Mouse (Mus musculus): ENCODE results near the gene Hivep2. TPM values are rescaled to one million over a fixed set of nuclear protein-coding genes. Genes with fewer than 3 reads are reported as not detected.

Gene Hivep2
- total RNA-seq, 2 experiments from 2014 or later: 20.8 to 32.4 TPM

DNA sequence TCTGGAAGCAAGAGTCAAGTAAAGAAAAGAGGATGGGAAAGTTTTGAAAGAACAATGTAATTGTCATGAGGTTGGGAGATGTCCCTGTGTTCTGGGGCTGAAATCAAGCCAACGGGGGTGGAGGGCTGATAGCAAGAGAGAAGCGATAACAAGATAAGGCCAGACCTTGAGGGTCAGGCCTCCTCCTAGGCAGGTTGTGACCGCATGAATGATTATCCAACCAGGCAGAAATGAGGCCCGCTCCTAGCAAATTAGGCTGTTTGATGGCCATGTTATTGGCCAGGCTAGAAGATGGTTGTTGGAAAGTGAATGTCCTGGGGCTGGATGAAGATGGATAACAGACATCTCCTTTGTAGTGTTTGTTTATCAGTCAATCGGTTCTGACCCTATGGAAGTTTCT is 5.4 kb downstream of the Hivep2 start:
- no peak for DNase-seq

DNA sequence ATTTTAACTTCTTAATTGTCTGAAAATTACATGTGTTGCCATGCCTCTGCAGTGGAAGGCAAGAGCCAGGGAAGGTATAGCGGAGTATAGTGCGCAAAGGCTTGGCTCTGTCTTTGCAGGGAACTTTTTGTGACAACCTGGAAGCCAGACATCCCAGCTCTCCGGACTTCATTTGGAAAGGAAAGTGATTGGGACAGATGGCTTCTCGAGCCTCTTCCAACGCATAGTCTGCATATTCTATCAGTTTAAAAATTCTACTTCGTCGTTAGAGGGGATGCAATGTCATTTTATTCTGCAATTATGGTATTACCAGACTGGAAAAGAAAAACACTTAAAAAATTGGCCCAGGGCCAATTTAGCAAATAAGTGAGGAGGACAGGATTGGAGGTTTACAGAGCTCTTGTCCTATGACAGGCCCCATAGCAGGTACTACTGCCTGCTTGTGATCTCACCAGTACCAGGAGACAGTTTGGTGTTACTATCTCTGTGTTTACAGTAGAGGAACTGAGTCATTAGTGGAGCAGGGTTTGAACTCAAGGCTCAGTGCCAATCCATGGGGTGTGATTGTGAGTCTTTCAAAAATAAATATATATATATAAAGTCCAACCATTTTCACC is 7.8 kb downstream of the Hivep2 start:
- no peak for DNase-seq

DNA sequence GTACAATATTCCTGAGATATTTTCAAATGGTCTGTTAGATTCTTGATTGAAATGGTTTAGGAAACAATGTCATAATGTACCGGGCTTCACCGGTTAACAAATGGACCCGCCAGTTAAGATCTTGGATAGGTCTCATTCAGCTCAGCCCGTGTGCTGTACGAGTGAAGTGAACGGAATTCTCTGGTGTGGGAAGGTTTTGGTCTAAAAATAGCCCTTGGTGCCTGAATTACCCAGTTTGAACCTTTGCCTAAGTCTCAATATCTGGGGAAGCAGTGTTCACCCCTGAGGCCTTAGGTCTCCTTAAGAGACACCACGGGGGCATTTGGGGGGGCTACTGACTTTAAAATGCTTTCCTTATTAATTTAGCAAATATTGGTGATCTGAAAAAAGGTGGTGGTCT is 8.6 kb downstream of the Hivep2 start:
- DNase-seq: no peak

DNA sequence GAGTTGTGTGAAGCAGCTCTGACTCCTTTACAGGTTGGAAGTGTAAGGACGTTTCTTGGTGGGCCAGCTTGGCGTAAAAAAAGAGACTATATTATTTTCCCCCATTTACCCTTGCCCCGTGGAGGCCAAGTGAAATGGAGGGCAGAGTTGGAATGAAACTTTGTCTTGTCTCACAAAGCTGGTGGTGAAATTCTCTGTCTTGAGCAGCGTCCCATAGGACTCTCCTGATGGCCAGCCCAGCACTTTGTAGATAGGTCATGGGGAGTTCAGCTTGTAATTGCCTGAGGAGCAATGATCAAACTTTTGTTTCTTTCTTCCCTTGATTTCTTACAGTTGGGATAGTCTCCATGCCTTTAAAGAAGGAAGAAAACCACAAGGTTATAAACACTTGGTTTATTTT is 10.0 kb downstream of the Hivep2 start:
- DNase-seq: no peak

DNA sequence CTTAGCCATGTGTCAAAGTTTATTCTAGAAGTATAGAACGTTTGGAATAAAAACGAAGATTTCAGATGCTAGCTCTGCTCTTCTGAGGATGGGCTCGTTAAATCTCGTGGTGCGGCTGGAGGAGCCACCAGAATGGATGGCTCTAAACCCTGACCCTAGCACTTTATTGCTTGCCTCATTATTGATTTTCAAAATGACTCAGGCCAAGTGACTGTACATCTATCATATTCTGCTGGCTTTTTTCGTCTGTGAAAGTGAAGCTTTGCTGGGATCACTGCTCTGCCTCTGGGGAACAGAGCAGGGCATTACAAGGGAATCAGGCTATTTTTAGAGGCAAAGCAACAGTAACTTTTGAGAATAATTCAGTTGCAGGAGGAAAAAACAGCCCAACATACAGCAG is 10.4 kb downstream of the Hivep2 start:
- DNase-seq: no peak

DNA sequence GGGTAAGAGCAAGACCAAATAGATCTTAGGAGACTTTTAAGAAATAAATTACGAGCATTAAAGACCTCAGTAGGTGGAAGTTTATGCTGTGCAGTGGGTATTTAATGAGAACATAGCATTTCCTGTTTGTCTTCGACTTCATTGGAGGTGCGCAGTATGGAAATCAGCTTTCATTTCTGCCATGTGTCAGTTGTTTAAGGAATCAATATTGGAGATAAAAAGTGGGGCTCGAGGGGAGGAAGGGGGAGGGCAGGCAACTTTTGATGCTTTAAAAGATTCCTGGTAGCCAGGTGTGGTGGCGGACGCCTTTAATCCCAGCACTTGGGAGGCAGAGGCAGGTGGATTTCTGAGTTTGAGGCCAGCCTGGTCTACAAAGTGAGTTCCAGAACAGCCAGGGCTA is 16.4 kb downstream of the Hivep2 start:
- no peak for DNase-seq

DNA sequence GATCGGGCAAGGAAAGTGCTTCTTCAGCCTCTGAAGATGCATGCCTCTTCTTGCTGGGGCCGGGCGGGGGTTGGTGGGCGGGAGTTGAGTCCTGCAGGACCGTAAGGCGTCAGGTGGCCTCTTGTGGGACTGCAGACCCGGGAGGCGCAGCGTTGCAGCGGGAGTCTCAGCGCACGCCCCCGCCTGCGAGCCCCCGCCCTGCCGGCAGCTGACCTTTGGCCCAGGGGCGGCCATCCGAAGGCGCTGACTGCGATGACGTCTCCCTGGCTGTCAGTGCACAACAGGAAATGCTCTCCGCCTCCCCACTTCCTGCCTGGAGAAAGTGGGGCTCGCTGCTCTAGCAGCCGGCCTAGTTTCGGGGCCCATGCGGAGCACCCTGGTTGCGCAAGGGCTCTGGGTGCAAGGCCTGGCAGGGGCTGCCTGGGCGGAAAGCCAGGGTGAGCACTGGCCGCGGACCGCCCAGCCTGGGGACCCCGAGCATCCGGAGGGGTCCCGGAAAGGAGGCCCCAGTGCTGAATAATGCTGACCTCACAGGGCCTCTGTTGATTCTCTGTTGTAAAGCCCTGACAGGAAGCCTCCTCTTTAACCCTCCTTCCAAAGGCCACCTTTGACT is 17.0 kb downstream of the Hivep2 start:
- DNase-seq: peak; percentile 86

DNA sequence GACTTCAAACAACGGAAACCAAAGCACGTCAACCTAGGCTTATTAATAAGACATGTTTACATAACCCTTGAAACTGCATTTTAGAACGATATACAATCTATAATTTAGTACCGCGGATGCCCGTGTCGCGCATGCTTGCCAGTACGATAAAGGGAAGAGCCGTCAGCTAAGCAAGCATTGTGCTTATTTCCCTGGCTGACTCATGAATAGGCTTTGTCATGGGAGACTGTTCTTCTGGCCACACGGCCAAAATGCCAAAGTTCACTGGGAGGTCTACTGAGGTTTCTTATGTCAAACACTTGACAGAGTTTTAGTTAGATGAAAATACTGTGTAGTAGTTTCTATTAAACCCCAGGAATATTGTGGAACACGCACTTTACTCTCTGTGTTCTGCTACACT is 17.8 kb downstream of the Hivep2 start:
- peak; percentile 60 for DNase-seq

DNA sequence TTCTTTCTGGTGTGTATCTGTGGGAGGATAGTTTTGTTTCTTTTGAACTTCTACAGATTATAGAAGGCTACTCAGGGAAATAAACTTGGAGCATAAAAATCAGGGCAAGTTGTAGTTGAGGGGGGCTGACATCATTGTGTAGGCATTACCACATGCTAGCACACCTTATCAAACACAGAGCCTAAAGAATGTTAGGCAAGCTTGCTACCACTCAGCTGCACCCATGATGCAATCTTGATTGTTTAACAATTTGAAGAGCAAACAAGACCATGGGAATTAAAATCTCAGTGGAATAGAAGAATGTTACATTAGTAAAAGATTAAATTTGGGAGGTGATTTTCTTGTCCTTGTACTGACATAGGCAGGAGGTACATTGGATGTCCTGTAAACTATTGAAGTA is 18.4 kb downstream of the Hivep2 start:
- no peak for DNase-seq

DNA sequence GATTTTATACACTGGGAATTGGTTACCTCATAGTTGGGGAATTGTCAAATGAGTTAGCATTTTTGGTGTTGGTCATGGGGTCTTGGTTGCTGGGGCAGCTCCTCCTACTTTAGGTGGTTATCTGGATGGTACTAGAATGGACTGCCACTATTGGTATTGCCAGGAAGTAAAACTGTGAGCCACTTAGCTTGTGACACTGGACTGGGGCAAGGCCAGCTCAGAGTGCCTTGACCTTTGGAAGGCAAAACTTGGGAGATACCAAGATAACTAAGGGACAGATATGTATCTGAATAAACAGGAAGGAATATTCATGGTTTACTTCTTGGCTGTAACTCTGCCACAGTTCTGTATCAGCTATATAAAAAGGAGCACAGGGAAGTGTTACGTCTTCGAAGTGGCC is 20.7 kb downstream of the Hivep2 start:
- peak; percentile 42 for DNase-seq

DNA sequence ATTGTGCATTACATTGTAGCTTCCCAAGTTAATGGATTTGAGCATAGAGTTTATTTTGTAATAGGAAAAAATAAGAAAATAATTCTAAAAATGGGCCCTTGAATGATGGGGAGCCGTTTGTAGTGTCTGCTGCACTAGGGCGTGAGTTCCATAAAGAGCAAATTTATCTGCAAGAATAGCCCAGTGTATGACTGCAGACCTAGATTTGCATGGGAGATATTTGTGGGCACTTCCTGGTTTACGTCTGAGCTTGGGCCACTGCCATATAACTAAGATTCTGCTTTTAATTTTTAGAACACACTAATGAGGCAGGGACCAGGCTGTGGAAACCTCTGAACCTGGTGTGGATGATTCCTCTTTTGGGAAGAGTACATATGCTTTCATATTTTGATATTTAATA is 21.5 kb downstream of the Hivep2 start:
- DNase-seq: no peak

DNA sequence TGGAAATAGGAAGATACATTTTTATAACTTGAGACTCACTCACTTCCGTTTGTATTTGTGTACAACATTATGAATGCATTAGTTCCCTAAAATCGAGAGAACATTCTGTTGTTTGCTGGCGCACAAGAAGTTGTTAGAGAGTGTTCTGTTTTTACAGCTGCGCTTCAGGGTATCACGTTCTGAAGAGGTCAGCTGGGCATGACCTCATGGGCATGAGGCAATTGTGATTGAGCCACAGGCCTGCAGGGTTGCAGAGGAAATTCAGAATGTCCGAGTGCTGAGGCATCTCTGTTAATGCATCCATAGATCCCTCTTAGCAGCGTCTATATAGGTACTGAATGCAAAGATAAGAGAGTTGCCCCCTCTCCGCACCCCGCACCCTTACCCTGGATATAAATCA is 22.4 kb downstream of the Hivep2 start:
- peak; percentile 60 for DNase-seq

DNA sequence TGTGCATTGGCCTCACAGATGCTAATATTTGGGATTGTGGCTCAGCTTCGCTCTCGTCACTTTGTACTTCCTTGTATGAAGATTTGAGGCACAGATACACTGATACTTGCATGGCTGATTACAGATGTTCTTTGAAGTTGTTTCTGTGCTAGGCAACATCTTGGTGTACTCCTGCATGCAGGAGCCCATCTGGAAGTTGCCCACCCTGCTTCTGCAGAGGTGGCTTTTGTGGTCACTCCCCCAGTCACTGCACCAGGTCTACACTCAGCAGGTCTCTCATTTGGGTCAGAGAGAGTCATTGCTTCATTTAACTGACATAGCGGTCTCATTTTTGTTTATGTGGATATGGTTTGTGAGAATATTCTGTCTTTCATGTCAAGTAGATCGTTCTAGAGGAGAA is 22.9 kb downstream of the Hivep2 start:
- no peak for DNase-seq

DNA sequence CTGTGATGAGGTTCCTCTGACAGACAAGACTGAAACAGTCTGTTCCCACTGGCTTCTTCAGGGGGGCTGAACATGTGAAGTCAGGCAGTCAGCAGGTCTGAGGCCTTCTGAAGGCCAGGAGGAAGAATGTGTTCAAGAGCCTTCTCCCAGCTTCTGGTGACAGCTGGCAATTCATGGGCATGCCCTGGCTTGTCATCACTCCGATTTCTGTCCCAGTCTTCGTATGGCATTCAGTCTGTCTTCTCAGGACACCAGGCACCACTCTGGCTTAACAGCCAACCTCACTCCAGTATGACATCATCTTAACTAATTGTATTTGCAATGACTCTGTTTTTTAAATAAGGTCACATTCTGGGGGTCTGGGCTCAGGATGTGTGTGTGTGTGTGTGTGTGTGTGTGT is 25.0 kb downstream of the Hivep2 start:
- no peak for DNase-seq

DNA sequence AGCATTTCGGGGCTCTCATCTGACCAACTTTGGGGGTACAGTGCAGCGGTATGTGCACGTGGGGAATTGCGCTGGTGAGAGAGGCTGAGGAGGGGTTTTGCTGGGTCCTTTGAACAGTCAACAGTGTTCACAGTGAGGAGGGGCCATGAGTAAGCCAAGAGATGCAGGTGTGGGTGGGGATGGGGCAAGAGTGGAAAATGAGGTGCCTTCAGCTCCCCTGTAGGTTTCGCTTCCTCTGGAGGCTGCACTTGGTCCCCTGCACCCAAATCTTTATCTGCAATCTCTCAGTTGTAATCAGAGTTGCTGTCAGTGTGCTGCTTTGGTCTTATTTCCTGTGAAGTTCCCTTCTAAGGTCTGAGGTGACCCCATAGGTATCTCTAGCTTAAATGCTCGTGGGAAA is 27.5 kb downstream of the Hivep2 start:
- no peak for DNase-seq

DNA sequence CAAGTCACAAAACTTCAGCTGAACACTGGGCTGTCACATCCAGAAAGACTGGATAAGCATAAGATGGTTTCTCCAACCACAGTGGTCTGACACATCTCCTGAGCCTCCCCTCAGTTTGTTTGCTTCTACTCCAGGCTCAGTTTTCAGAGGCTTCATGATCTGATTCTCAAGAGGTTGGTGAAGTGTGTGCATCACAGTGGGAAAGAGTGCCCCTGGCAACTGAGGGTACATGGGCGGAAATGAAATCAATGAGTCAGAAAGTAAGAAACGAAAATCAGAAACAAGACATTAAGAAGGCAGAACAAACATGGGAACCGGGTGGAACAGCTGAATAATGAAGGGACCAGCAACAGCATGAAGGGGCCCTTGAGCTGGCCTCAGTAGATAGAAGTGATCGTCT is 31.5 kb downstream of the Hivep2 start:
- DNase-seq: no peak

DNA sequence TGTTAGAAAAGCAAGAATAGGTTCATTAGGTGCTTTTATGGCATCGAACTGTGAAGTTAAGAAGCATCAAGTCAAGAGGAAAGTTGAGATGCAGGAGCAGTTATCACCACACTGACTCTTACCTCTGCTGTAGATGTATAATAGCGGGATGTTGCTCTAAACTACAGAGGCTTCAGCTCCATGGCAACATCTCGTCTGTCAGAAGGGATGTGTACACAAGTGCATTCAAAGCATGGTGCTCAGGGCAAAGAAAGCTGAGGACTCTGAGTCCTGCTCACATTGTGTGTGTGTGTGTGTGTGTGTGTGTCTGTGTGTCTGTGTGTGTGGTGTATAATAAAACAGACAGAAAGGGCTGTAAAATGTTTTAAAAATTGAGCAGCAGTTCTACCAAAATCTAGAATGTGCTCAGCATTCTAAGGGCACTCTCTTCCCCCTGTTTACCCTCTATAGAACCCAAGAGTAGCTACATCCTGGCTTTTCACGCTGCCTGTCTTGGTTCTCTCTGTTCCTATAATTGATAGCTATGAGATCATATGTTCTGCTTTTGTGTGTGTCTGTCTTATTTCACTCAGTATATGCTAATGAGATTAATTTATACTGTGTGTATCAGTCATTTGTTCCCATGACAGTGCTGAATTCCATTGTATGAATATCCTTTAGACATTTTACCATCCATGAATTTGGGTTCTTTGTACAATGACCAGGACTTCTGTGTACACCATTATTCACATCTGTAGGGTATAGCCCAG is 39.1 kb downstream of the Hivep2 start:
- no peak for DNase-seq

DNA sequence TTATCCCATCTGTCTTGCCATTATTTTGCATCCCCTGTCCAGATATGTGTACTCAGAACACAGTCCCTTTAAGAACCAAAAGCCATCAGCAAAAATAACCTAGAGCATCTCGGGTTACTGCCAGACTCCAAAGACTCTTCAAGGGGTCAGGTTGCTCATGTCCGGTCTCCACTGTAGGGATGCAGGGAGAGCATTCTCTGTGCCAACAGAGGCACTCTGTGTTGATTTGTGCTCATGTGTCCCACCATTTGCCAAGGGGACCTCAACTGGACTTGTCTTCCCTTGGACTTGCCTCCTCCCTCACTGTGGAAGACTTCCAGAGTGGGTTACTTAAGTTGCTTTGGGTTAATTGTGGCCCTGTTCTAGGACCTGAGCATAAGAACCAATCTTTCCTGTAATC is 43.8 kb downstream of the Hivep2 start:
- no peak for DNase-seq

DNA sequence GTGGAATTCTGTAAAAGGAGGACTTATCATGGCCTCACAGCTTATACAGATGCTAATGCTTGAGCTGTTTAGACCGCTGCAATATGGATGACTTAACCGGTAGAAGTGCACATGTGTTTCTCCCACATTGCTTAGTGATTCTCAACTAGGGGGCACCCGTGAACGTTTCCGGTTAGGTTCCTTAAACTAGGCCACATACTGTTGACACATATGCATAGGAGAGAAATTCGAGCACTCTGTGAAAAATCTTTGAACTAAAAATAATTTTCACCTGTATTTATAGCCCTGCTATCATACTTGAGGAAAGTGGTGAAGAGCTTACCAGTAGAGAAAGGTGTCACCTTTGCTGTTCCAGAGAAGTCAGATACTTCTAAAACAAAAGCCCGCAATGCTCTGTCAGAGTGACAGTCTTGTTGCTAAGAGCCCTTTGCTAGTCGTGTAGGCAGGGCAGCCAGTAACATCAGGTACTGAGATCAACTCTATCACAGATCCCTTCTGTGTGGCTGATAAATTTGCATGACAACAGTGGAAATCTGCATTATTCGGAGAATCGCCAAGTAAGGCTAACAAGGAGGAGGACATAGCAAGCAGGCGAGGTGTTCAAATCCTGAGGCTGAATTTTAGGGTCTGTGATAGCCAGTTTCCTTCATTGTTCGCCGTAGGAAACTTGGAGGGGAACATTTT is 50.6 kb downstream of the Hivep2 start:
- DNase-seq: no peak

DNA sequence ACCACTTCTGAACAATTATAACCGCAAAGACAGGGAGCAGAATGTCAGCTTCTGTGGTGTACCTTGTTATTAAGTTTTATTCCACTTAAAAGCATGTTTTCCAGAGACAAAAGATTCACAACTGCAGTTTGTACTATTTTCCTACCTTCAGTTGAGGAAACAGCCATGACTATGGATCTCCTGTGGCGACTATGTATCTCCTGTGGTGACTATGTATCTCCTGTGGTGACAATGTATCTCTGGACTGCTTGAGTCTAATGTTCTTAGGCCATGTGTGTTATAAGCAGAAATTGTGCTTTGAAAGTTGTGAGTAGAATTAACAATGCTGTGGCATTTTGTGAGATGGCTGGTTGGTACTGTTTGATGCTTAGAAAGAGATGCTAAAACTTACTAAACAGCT is 51.5 kb downstream of the Hivep2 start:
- no peak for DNase-seq

DNA sequence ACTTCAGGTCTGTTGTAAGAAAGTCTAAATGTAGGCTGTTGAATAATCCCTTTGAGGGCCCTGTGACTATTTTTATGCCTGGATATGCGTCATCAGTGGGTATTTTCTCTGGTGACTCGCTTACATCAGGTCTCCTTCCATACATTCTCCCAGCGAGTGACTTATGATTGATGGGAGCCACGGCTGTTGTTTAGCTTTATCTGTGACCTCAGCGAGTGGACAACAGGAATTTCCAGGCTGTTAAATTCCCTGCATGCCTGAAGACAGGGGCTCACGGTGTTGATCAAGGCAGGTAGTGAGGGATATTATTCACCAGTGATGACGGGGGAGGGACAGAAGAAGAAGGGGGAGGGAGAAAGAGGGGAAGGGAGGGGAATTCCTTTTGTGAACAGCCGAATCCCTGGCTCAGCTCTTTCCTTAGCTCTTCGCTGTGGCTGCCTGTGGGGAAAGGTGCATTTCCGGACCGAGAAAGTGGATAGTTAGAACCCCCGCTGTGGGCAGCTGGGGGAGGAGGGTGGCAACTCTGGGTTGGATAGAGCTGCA is 52.0 kb downstream of the Hivep2 start:
- peak; percentile 25 for DNase-seq

DNA sequence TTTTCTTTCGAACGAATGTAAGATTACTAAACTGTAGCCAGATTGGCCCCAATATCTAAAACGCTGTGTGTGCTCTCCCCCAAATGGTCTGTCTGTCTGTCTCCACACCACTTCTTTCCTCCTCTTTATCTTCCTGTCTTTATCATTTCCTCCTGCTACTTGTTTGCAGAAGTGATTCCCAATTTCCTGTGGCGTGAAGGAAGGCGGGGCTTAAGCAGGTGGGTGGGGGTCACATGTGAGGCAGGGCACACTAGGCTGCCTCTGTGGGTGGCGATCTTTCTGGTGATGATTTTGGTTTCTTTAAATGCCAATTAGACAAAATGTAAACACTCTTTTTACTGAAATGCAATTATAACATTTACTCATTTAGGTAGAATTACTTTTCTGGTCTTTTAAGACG is 52.8 kb downstream of the Hivep2 start:
- DNase-seq: no peak

DNA sequence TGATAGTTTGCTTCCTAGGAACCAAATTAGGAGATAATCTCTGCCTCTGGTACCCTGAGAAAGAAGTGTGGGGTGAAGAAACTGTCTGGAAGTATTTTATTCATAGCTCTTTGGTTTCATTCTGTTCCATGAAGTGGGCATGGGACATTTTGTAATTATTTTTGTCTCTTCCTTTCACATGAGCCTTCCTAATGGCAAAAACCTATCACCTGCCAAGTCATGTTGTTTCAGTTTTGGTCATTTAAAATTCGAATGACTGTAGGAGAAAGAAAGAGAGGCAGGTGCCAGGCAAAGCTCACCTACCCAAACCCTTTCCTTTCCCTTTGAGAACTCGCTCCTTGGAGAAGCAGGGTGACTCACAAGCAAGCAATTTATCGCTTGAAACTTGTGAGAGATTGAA is 53.3 kb downstream of the Hivep2 start:
- no peak for DNase-seq

All from adrenal gland, postnatal 10 days (tissue).